ENCODE assay signal across 8 mouse cellular contexts in the genomic region with DNA sequence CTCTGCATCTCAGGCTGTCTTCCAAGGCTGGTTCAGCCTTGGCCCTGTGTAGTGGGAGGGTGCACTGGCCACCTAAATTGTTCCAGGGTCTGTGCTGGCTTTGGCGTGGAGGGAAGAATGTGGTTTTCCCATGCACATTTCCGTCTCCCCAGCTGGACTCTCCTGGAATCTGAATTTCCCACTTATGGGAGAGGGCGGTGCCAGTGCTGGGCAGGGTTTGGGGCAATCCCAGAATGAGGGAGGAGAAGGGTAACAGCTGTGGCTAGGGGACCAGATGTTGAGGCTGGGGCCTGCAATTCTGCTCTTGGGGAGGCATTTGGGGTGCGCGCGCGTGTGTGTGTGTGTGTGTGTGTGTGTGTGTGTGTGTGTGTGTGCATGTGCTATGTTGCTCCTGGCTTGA. TPM values are rescaled to one million over a fixed set of nuclear protein-coding genes. Genes with fewer than 3 reads are reported as not detected.
DNase-seq lines count a peak whose midpoint lies in the region; ATAC-seq and TF ChIP-seq lines count a peak whose summit lies in the region.

No protein-coding gene starts in this region.

- 60% methylated on average over 7 of the region's 7 CpGs for WGBS in hindbrain, embryonic 11.5 days
- WGBS in lung, embryonic 16.5 days = 47% methylated on average over 7 of the region's 7 CpGs
- WGBS in cerebellum, adult 2 months = 74% methylated on average over 7 of the region's 7 CpGs

- peak overlapping the region; percentile 89; the same call in 1 of the 2 replicates for H3K4me3 ChIP-seq in hindbrain, embryonic 11.5 days (ENCODE audit: low read depth, low read length)
- peak overlapping the region; percentile 15; the same call in 1 of the 2 replicates for H3K4me3 ChIP-seq in lung, embryonic 16.5 days (ENCODE audit: low read length)
- no peak overlapping the region for H3K4me3 ChIP-seq in cerebellum, adult 2 months (replicated peaks; ENCODE audit: insufficient read depth, low read depth, low read length)

- H3K27ac ChIP-seq in hindbrain, embryonic 11.5 days (ENCODE audit: low read depth, low read length) = peak overlapping the region; percentile 98; the same call in 1 of the 2 replicates
- H3K27ac ChIP-seq in lung, embryonic 16.5 days (ENCODE audit: low read length) = peak overlapping the region; percentile 93; the same call in 1 of the 2 replicates
- H3K27ac ChIP-seq in cerebellum, adult 2 months (ENCODE audit: insufficient read depth, low read length) = no peak overlapping the region

- H3K9ac ChIP-seq in hindbrain, embryonic 11.5 days (ENCODE audit: low read depth, low read length) = no peak overlapping the region
- peak overlapping the region; percentile 11; the same call in 1 of the 2 replicates for H3K9ac ChIP-seq in lung, embryonic 16.5 days (ENCODE audit: low read length)

- peak overlapping the region; percentile 96 for H3K4me2 ChIP-seq in hindbrain, embryonic 11.5 days (replicated peaks; ENCODE audit: low read depth, low read length)
- H3K4me2 ChIP-seq in lung, embryonic 16.5 days (ENCODE audit: low read depth, low read length) = peak overlapping the region; percentile 91; the same call in 1 of the 2 replicates

- H3K27me3 ChIP-seq in hindbrain, embryonic 11.5 days (ENCODE audit: control insufficient read depth, insufficient read depth, low read length) = no peaks in the 10 kb centered on the region
- H3K27me3 ChIP-seq in lung, embryonic 16.5 days (ENCODE audit: control insufficient read depth, insufficient read depth, low read depth, low read length) = no peaks in the 10 kb centered on the region
- no peaks in the 10 kb centered on the region for H3K27me3 ChIP-seq in cerebellum, adult 2 months (ENCODE audit: control insufficient read depth, insufficient read depth, low read length)

- no peaks in the 10 kb centered on the region for H3K9me3 ChIP-seq in hindbrain, embryonic 11.5 days (ENCODE audit: control insufficient read depth, low read length)
- no peaks in the 10 kb centered on the region for H3K9me3 ChIP-seq in lung, embryonic 16.5 days (ENCODE audit: control insufficient read depth, low read length)

- H3K4me1 ChIP-seq in hindbrain, embryonic 11.5 days (replicated peaks; ENCODE audit: control insufficient read depth, insufficient read depth, low read length) = peaks cover 50% of the 10 kb centered on the region
- H3K4me1 ChIP-seq in lung, embryonic 16.5 days (replicated peaks; ENCODE audit: control insufficient read depth, insufficient read depth, low read length) = peaks cover 64% of the 10 kb centered on the region
- peaks cover 10% of the 10 kb centered on the region for H3K4me1 ChIP-seq in cerebellum, adult 2 months (ENCODE audit: control insufficient read depth, insufficient read depth, low read length)

- DNase-seq in 3T3-L1 (ENCODE audit: low read depth, low spot score) (peak; percentile 68), adipocyte (ENCODE audit: low spot score) (peak; percentile 38)
- no peak for DNase-seq in hindbrain, embryonic 11.5 days (ENCODE audit: low spot score)
- no peak for DNase-seq in T-cell, adult 2 months (ENCODE audit: low spot score)
- DNase-seq in cerebellum, adult 2 months = no peak
- no peak for DNase-seq in urinary bladder, adult 18-20 months (ENCODE audit: low spot score in 2 of 2)
- DNase-seq in thymus, postnatal 14 days = no peak

- H3K36me3 ChIP-seq in hindbrain, embryonic 11.5 days (ENCODE audit: control insufficient read depth, insufficient read depth, low read length) = no peaks in the 10 kb centered on the region
- H3K36me3 ChIP-seq in lung, embryonic 16.5 days (ENCODE audit: control insufficient read depth, insufficient read depth, low read length) = no peaks in the 10 kb centered on the region

- TF ChIP-seq CTCF in cerebellum, adult 2 months (IDR thresholded peaks at IDR 0.05; ENCODE audit: borderline replicate concordance, insufficient read depth, low read depth, low read length) = no peak

- TF ChIP-seq POLR2A in cerebellum, adult 2 months (IDR thresholded peaks at IDR 0.05; ENCODE audit: borderline replicate concordance, insufficient read depth, low read length) = no peak

- no peak for ATAC-seq in hindbrain, embryonic 11.5 days (ENCODE audit: low FRiP score)
- ATAC-seq in lung, embryonic 16.5 days (ENCODE audit: low read depth) = no peak

RNA-seq across cellular contexts. Expression of gene Glis2, which starts 2.8 kb away (rescaled TPM):
- polyA plus RNA-seq in hindbrain, embryonic 11.5 days (2014; fragmentation: Nextera tagmentation; extraction: Ambion mirVana) = 26.3 and 27.6 TPM in 2 replicates
- 21.3 and 23.7 TPM in 2 replicates for polyA plus RNA-seq in lung, embryonic 16.5 days (2015; fragmentation: Nextera tagmentation; extraction: Ambion mirVana)
- polyA plus RNA-seq in cerebellum, adult 2 months (2012; rRNA removed) = 16.0 and 19.5 TPM in 2 replicates

RNA-seq across cellular contexts. Expression of gene Pam16, which starts 27.5 kb away (rescaled TPM):
- polyA plus RNA-seq in hindbrain, embryonic 11.5 days (2014; fragmentation: Nextera tagmentation; extraction: Ambion mirVana) = 113 and 117 TPM in 2 replicates
- 89.9 and 96.2 TPM in 2 replicates for polyA plus RNA-seq in lung, embryonic 16.5 days (2015; fragmentation: Nextera tagmentation; extraction: Ambion mirVana)
- 121 and 132 TPM in 2 replicates for polyA plus RNA-seq in cerebellum, adult 2 months (2012; rRNA removed)

RNA-seq across cellular contexts. Expression of gene Tfap4, which starts 37.6 kb away (rescaled TPM):
- polyA plus RNA-seq in hindbrain, embryonic 11.5 days (2014; fragmentation: Nextera tagmentation; extraction: Ambion mirVana) = 16.1 TPM in 2 replicates
- 13.2 and 15.5 TPM in 2 replicates for polyA plus RNA-seq in lung, embryonic 16.5 days (2015; fragmentation: Nextera tagmentation; extraction: Ambion mirVana)
- polyA plus RNA-seq in cerebellum, adult 2 months (2012; rRNA removed) = 9.8 and 9.9 TPM in 2 replicates

RNA-seq across cellular contexts. Expression of gene Vasn, which starts 42.4 kb away (rescaled TPM):
- polyA plus RNA-seq in hindbrain, embryonic 11.5 days (2014; fragmentation: Nextera tagmentation; extraction: Ambion mirVana) = 7.9 and 9.4 TPM in 2 replicates
- polyA plus RNA-seq in lung, embryonic 16.5 days (2015; fragmentation: Nextera tagmentation; extraction: Ambion mirVana) = 28.5 and 30.4 TPM in 2 replicates
- polyA plus RNA-seq in cerebellum, adult 2 months (2012; rRNA removed) = 6.4 and 6.5 TPM in 2 replicates

RNA-seq across cellular contexts. Expression of gene Dnaja3, which starts 42.5 kb away (rescaled TPM):
- polyA plus RNA-seq in hindbrain, embryonic 11.5 days (2014; fragmentation: Nextera tagmentation; extraction: Ambion mirVana) = 49.1 and 54.0 TPM in 2 replicates
- 61.3 and 61.9 TPM in 2 replicates for polyA plus RNA-seq in lung, embryonic 16.5 days (2015; fragmentation: Nextera tagmentation; extraction: Ambion mirVana)
- 60.6 and 64.0 TPM in 2 replicates for polyA plus RNA-seq in cerebellum, adult 2 months (2012; rRNA removed)

Comparison
In these comparisons a context has a peak if more than half of its experiments do, and no peak if none do; other contexts are left out.
1. DNase-seq: peak in 3T3-L1 (single experiment) and adipocyte (single experiment); none in hindbrain, embryonic 11.5 days (single experiment), T-cell, adult 2 months (single experiment), cerebellum, adult 2 months (0 of 2), urinary bladder, adult 18-20 months (0 of 2) and thymus, postnatal 14 days (single experiment).